Mouse (Mus musculus) 3T3-L1 (cell line): Measurements from ENCODE around the gene Prss43.

Experiments
- DNase-seq: peaks from one replicate; pipeline ENCODE4 v3.0.0-alpha.2; 2015; ENCODE audit warnings: low read depth, low spot score

The Prss43 gene

GRCm38 (mm10) chr9:110840905-110841304 lies 14.4 kb downstream of the Prss43 start:
- DNase-seq = no peak

GRCm38 (mm10) chr9:110841438-110841837 lies 14.9 kb downstream of the Prss43 start:
- DNase-seq = no peak

GRCm38 (mm10) chr9:110844206-110844605 lies 17.7 kb downstream of the Prss43 start, which contains the start of gene Prss46:
TSS of gene Prss46 (plus strand) at chr9:110844506.
- no peak for DNase-seq

GRCm38 (mm10) chr9:110849162-110849561 lies 22.7 kb downstream of the Prss43 start:
- peak; percentile 82 for DNase-seq

- DNase-seq = no peak
Measured at GRCm38 (mm10) chr9:110855903-110856302, 29.4 kb downstream of the Prss43 start.

- DNase-seq = no peak
Measured at GRCm38 (mm10) chr9:110856920-110857319, 30.4 kb downstream of the Prss43 start.

GRCm38 (mm10) chr9:110857781-110858472 lies 31.4 kb downstream of the Prss43 start, which contains the start of gene Prss50:
TSS of gene Prss50 (plus strand) at chr9:110857967.
- DNase-seq = no peak

GRCm38 (mm10) chr9:110858523-110858922 lies 32.0 kb downstream of the Prss43 start:
- DNase-seq = no peak

- no peak for DNase-seq
Measured at GRCm38 (mm10) chr9:110858967-110859596, 32.6 kb downstream of the Prss43 start.

- DNase-seq = peak; percentile 74
Measured at GRCm38 (mm10) chr9:110871030-110871429, 44.5 kb downstream of the Prss43 start.

- DNase-seq = no peak
Measured at GRCm38 (mm10) chr9:110873681-110874659, 47.5 kb downstream of the Prss43 start.

GRCm38 (mm10) chr9:110874660-110875191 lies 48.2 kb downstream of the Prss43 start:
- DNase-seq = no peak

- no peak for DNase-seq
Measured at GRCm38 (mm10) chr9:110875288-110875695, 48.8 kb downstream of the Prss43 start.

- DNase-seq = peak; percentile 42
Measured at GRCm38 (mm10) chr9:110877353-110877752, 50.9 kb downstream of the Prss43 start.

GRCm38 (mm10) chr9:110877888-110878287 lies 51.4 kb downstream of the Prss43 start:
- DNase-seq = peak; percentile 47

- DNase-seq = no peak
Measured at GRCm38 (mm10) chr9:110879191-110879920, 52.9 kb downstream of the Prss43 start, which contains the start of gene Als2cl. TSS of gene Als2cl (plus strand) at chr9:110879870.

GRCm38 (mm10) chr9:110879998-110880561 lies 53.6 kb downstream of the Prss43 start, which contains the start of gene Tmie:
TSS of gene Tmie (minus strand) at chr9:110880113.
- no peak for DNase-seq

- peak; percentile 51 for DNase-seq
Measured at GRCm38 (mm10) chr9:110880772-110881171, 54.3 kb downstream of the Prss43 start.
